Mouse (Mus musculus) CH12.LX (cell line): ENCODE results near the gene Atrnl1. TPM values are rescaled to one million over a fixed set of nuclear protein-coding genes. Genes with fewer than 3 reads are reported as not detected.

Experiments
- DNase-seq: peaks from one replicate; pipeline ENCODE4 v3.0.0-alpha.2; 2013; ENCODE audit errors: extremely low read depth
- H3K27ac ChIP-seq: 2 replicates; pipeline ENCODE4 v1.5.1; 2012; ENCODE audit warnings: low read depth, mild to moderate bottlenecking, control low read depth, moderate library complexity; ENCODE audit not compliant: insufficient read depth
- H3K27me3 ChIP-seq: replicated peaks from 2 replicates; pipeline ENCODE3; 2012; ENCODE audit warnings: inconsistent platforms
- H3K36me3 ChIP-seq, 2 experiments: replicated peaks in 1 of 2; 2 replicates each; pipeline versions ENCODE3 to v1.6.1; 2012; ENCODE audit warnings: inconsistent platforms in 1 of 2, low read length in 1 of 2, mild to moderate bottlenecking in 1 of 2, mixed read lengths in 1 of 2, moderate library complexity in 1 of 2; ENCODE audit not compliant: control insufficient read depth in 1 of 2, insufficient read depth in 1 of 2
- H3K4me1 ChIP-seq, 2 experiments: 2 replicates each; pipeline ENCODE4 v1.6.1; 2012; ENCODE audit warnings: inconsistent platforms in 1 of 2, moderate library complexity in 1 of 2; ENCODE audit not compliant: insufficient read depth in 2 of 2, control insufficient read depth in 1 of 2
- H3K4me2 ChIP-seq: 2 replicates; pipeline ENCODE4 v1.6.1; 2012; ENCODE audit warnings: low read depth, mild to moderate bottlenecking, control low read depth; ENCODE audit not compliant: poor library complexity, insufficient read depth, severe bottlenecking
- H3K4me3 ChIP-seq, 3 experiments: fragments of 150-350 bp in 1 of 3; sonication (generic) in 1 of 3; replicated peaks in 1 of 3; 2 replicates each; pipeline versions ENCODE3 to v1.5.1; 2011 to 2012; ENCODE audit warnings: low read depth in 2 of 3, low read length in 2 of 3, mild to moderate bottlenecking in 2 of 3, moderate library complexity in 2 of 3, control low read depth in 1 of 3, improper control_type of control experiment in 1 of 3, inconsistent platforms in 1 of 3, mixed read lengths in 1 of 3; ENCODE audit not compliant: poor library complexity in 1 of 3
- H3K79me2 ChIP-seq: replicated peaks from 2 replicates; pipeline ENCODE4 v1.6.1; 2012; ENCODE audit warnings: mild to moderate bottlenecking, moderate library complexity; ENCODE audit not compliant: control insufficient read depth, poor library complexity, insufficient read depth, severe bottlenecking; ENCODE audit errors: extremely low read depth
- H3K9ac ChIP-seq: 2 replicates; pipeline ENCODE4 v1.6.1; 2012; ENCODE audit warnings: low read depth, mild to moderate bottlenecking, control low read depth, moderate library complexity; ENCODE audit not compliant: insufficient read depth
- H3K9me3 ChIP-seq: replicated peaks from 2 replicates; pipeline ENCODE3; 2012; ENCODE audit warnings: low read length, inconsistent platforms, mixed read lengths
- BHLHE40 ChIP-seq: IDR thresholded peaks from 2 replicates; pipeline ENCODE4 v1.6.1; 2011; ENCODE audit warnings: mild to moderate bottlenecking, low read depth, low read length, improper control_type of control experiment
- CHD2 ChIP-seq: IDR thresholded peaks from 2 replicates; pipeline ENCODE4 v1.6.1; 2011; ENCODE audit warnings: low read length, improper control_type of control experiment
- ETS1 ChIP-seq: conservative IDR thresholded peaks from 2 replicates; pipeline ENCODE4 v1.6.1; 2012; ENCODE audit warnings: low read depth, mild to moderate bottlenecking, inconsistent platforms, low read length, improper control_type of control experiment, moderate library complexity
- HCFC1 ChIP-seq: IDR thresholded peaks from 2 replicates; pipeline ENCODE4 v1.6.1; 2012; ENCODE audit warnings: low read depth, mild to moderate bottlenecking, inconsistent platforms, low read length, improper control_type of control experiment
- IRF4 ChIP-seq: IDR thresholded peaks from 2 replicates; pipeline ENCODE4 v1.6.1; 2014; ENCODE audit warnings: low read depth, mild to moderate bottlenecking, inconsistent platforms, low read length, improper control_type of control experiment
- MEF2A ChIP-seq: IDR thresholded peaks from 2 replicates; pipeline ENCODE4 v1.6.1; 2014; ENCODE audit warnings: low read depth, mild to moderate bottlenecking, inconsistent platforms, low read length, improper control_type of control experiment, borderline replicate concordance
- MXI1 ChIP-seq: IDR thresholded peaks from 2 replicates; pipeline ENCODE4 v1.6.1; 2011; ENCODE audit warnings: mild to moderate bottlenecking, low read depth, low read length, improper control_type of control experiment
- MYC ChIP-seq: IDR thresholded peaks from 2 replicates; pipeline ENCODE4 v1.6.1; 2011; ENCODE audit warnings: low read depth, mild to moderate bottlenecking, improper control_type of control experiment, low read length
- NRF1 ChIP-seq: IDR thresholded peaks from 2 replicates; pipeline ENCODE4 v1.6.1; 2014; ENCODE audit warnings: low read depth, mild to moderate bottlenecking, inconsistent platforms, low read length, improper control_type of control experiment, moderate library complexity
- RAD21 ChIP-seq: IDR thresholded peaks from 2 replicates; pipeline ENCODE4 v1.6.1; 2011; ENCODE audit warnings: low read depth, mild to moderate bottlenecking, low read length, improper control_type of control experiment, moderate library complexity
- RCOR1 ChIP-seq: conservative IDR thresholded peaks from 2 replicates; pipeline ENCODE4 v1.6.1; 2012; ENCODE audit warnings: low read depth, mild to moderate bottlenecking, inconsistent platforms, low read length, improper control_type of control experiment
- SIN3A ChIP-seq: IDR thresholded peaks from 2 replicates; pipeline ENCODE4 v1.6.1; 2012; ENCODE audit warnings: low read length, improper control_type of control experiment, inconsistent platforms
- TCF12 ChIP-seq: IDR thresholded peaks from 2 replicates; pipeline ENCODE4 v1.6.1; 2014; ENCODE audit warnings: low read depth, mild to moderate bottlenecking, inconsistent platforms, low read length, improper control_type of control experiment
- UBTF ChIP-seq: IDR thresholded peaks from 2 replicates; pipeline ENCODE4 v1.6.1; 2012; ENCODE audit warnings: low read depth, mild to moderate bottlenecking, inconsistent platforms, low read length, improper control_type of control experiment, moderate library complexity
- USF2 ChIP-seq: conservative IDR thresholded peaks from 2 replicates; pipeline ENCODE4 v1.6.1; 2011; ENCODE audit warnings: low read depth, low read length, improper control_type of control experiment
- ZC3H11A ChIP-seq: IDR thresholded peaks from 2 replicates; pipeline ENCODE4 v1.6.1; 2012; ENCODE audit warnings: low read depth, mild to moderate bottlenecking, inconsistent platforms, low read length, improper control_type of control experiment
- ZKSCAN1 ChIP-seq: IDR thresholded peaks from 2 replicates; pipeline ENCODE4 v1.6.1; 2012; ENCODE audit warnings: low read depth, inconsistent platforms, low read length, improper control_type of control experiment, borderline replicate concordance
- ZNF384 ChIP-seq: IDR thresholded peaks from 2 replicates; pipeline ENCODE4 v1.6.1; 2012; ENCODE audit warnings: low read depth, low read length, improper control_type of control experiment, inconsistent platforms
- dilution Hi-C: fragments of 300-500 bp; cut with MboI; formaldehyde crosslinking; loops from 2 replicates; pipeline ENCODE4 v1.14.3; 2020; ENCODE audit warnings: low sequenced_read_pairs; ENCODE audit not compliant: extremely low pct_unique_long_range_greater_than_20kb, extremely low pct_ligation_motif_present
- in situ Hi-C: fragments of 300-500 bp; cut with MboI; formaldehyde crosslinking; loops from 3 replicates; pipeline ENCODE4 v1.14.3; 2019; ENCODE audit warnings: low sequenced_read_pairs, low pct_ligation_motif_present, low pct_unique_long_range_greater_than_20kb, mixed read lengths
- polyA plus RNA-seq: library from polyadenylated mRNA; unstranded; fragments of >175 nt; gene quantifications from 2 replicates; pipeline ENCODE4 v1.2.1, GENCODE M21; 2012; ENCODE audit warnings: low read depth; ENCODE audit not compliant: insufficient read length
- total RNA-seq, 2 experiments: library from RNA; depleted of rRNA; stranded (reverse); fragments of 300-350 nt in 1 of 2; fragments of >200 nt in 1 of 2; gene quantifications; 2 replicates each; pipeline ENCODE4 v1.2.3; 2012 to 2014

Atrnl1 gene
- total and polyA plus RNA-seq, 3 experiments: 1.9 TPM

DNA sequence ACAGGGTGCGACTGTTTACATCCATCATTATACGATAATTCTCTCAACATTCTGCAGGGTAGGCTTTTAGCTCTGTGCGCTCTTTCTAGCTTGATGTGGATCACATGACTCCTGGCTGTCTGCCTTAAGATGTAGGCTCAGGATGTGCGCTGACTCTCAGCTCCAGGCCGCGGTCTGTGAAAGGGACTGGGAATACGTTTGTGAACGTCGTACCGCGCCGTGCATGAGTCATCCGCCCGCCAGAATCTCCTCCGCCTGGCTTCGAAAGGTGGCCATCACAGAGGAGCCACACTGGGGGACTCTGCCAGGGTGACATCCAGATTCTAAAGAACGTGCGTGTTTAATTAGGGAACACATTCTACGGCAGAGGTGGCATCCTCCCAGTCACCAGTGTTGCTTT, 471.9 kb downstream of the Atrnl1 start:
- Histone ChIP-seq H3K36me3 (no peaks in the 10 kb centered on the region), H3K4me3 (no peak overlapping the region), H3K79me2 (no peaks in the 10 kb centered on the region), H3K27me3 (no peaks in the 10 kb centered on the region), H3K4me2 (no peak overlapping the region), H3K27ac (no peak overlapping the region), H3K4me1 (no peaks in the 10 kb centered on the region), H3K9me3 (peaks cover 20% of the 10 kb centered on the region), H3K9ac (no peak overlapping the region)
- no peak for DNase-seq
- in situ Hi-C loops (no loop called here), dilution Hi-C loops (no loop called here)
- TF ChIP-seq MXI1: no peak
- TF ChIP-seq RCOR1: no peak

DNA sequence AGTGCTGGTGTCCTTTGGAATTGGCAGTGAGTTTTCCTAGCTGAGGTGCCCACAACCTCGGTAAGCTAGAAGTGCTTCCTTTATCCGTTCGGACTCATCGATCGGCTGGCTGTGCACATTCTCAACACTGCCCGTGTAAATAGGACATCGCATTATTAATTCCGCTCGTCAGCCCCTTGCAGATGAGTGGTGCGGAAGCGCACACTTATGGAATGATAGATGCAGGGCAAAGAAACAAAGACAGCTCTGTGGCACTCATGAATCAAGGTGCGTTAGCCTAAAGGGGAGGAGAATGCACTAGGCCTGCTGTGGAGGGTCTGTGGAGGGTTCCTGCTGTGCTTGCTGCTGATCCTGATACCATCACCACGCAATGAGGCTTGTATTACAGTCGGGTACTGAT, 474.0 kb downstream of the Atrnl1 start:
- no peak overlapping the region for H3K4me3 ChIP-seq
- no peaks in the 10 kb centered on the region for H3K36me3 ChIP-seq
- H3K27me3 ChIP-seq: no peaks in the 10 kb centered on the region
- H3K79me2 ChIP-seq: no peaks in the 10 kb centered on the region
- H3K4me2 ChIP-seq: no peak overlapping the region
- H3K9me3 ChIP-seq: peaks cover 20% of the 10 kb centered on the region
- no peak for DNase-seq
- H3K27ac ChIP-seq: no peak overlapping the region
- dilution Hi-C loops (no loop called here), in situ Hi-C loops (no loop called here)
- no peaks in the 10 kb centered on the region for H3K4me1 ChIP-seq
- H3K9ac ChIP-seq: no peak overlapping the region
- TF ChIP-seq HCFC1: no peak
- no peak for TF ChIP-seq ZC3H11A
- TF ChIP-seq SIN3A: no peak
- no peak for TF ChIP-seq CHD2
- TF ChIP-seq MEF2A: no peak
- no peak for TF ChIP-seq MYC
- TF ChIP-seq ZNF384: no peak
- no peak for TF ChIP-seq TCF12
- no peak for TF ChIP-seq NRF1
- TF ChIP-seq IRF4: no peak
- no peak for TF ChIP-seq UBTF
- no peak for TF ChIP-seq USF2
- TF ChIP-seq ZKSCAN1: no peak
- no peak for TF ChIP-seq RAD21
- TF ChIP-seq ETS1: no peak
- TF ChIP-seq BHLHE40: no peak
- TF ChIP-seq, all 38 proteins: peak for 0
